Mouse (Mus musculus): Measurements from ENCODE around the gene Dtl. TPM values are rescaled to one million over a fixed set of nuclear protein-coding genes. Genes with fewer than 3 reads are reported as not detected.

Dtl gene
- polyA plus RNA-seq, 1 experiment from 2014 or later = 60.7 TPM

DNA sequence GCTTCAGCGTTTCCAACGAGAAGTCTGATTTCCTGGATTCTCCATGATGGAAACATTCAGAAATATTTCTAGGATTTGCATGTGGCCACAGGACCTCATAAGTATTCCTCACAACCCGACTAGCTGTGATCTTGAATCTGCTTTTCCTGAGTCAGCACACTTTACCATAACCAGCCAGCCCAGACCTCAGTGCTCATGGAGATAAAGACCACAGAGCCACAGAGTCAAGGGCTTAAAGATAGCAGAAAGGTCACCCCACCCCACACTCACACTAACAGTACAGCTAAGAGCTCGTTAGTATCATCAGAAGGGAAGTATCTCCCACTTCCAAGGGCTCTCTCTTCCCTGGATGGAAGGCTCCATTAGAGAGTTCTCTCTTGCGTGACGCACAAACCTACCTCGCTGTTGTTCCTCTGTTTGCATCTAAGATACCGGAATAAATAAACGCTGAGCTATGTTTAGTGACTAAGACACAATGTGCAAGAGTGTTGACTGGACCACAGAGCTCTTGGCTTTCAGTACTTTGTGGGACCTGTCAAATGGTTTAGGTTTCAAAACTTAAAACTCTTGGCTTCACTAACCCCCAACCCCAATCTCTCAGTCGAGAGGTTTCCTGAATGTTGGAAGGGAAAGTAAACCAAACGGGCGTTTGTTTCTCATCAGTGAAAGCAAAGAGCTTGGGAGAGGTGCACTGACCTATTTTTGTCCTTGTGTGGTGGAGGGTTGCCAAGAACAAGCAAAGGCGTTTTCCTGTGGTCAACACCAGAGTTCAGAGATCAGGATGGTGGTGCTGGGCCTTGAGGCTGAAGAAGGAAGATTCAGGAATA lies 81.7 kb downstream of the Dtl start:
- H3K4me1 ChIP-seq = peaks cover 6% of the 10 kb centered on the region; the same call in 1 of the 2 replicates
- no peaks in the 10 kb centered on the region for H3K36me3 ChIP-seq
- no peaks in the 10 kb centered on the region for H3K9me3 ChIP-seq
- H3K27ac ChIP-seq (replicated peaks) = no peak overlapping the region
- no peak overlapping the region for H3K4me2 ChIP-seq (replicated peaks)
- no peak overlapping the region for H3K4me3 ChIP-seq
- no peak overlapping the region for H3K9ac ChIP-seq (replicated peaks)
- WGBS = 86% methylated on average over 13 of the region's 13 CpGs
- H3K27me3 ChIP-seq = no peaks in the 10 kb centered on the region
- ATAC-seq (ENCODE audit: low FRiP score, low read depth) = no peak

DNA sequence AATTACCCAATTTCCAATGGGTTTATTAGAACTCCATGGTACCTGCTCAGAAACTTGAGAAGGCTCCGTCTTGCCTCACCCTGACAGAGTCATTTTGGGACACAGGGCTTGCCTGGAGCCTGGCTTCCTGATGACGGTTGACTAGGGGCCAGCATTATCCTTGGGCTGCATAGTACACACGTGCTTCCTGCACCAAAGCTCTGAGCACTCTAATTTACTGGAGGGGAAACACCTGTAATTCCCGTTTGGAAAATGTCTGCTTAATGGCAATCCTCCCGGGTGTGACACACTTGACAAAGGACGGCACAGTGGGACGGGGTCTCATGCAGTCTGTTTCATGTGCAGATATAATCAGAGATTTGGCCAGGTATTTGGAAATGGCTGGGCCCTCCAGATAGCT lies 84.9 kb downstream of the Dtl start:
- no peak overlapping the region for H3K9ac ChIP-seq (replicated peaks)
- H3K4me1 ChIP-seq = peaks cover 6% of the 10 kb centered on the region; the same call in 1 of the 2 replicates
- no peak overlapping the region for H3K27ac ChIP-seq (replicated peaks)
- no peaks in the 10 kb centered on the region for H3K36me3 ChIP-seq
- WGBS = 81% methylated on average over 7 of the region's 7 CpGs
- ATAC-seq (ENCODE audit: low FRiP score, low read depth) = no peak
- no peaks in the 10 kb centered on the region for H3K9me3 ChIP-seq
- H3K4me3 ChIP-seq = no peak overlapping the region
- H3K27me3 ChIP-seq = no peaks in the 10 kb centered on the region
- no peak overlapping the region for H3K4me2 ChIP-seq (replicated peaks)

Other genes with a start within 250 kb of the Dtl start
- gene Tmem206, start 249.6 kb downstream of the Dtl start, polyA plus RNA-seq (2016; fragmentation: Nextera tagmentation; extraction: Ambion mirVana) = 39.3 and 39.6 TPM in 2 replicates
- gene Ppp2r5a, start 172.3 kb downstream of the Dtl start, polyA plus RNA-seq (2016; fragmentation: Nextera tagmentation; extraction: Ambion mirVana) = 11.3 and 12.3 TPM in 2 replicates
- gene Ints7, start 92 bp upstream of the Dtl start, polyA plus RNA-seq (2016; fragmentation: Nextera tagmentation; extraction: Ambion mirVana) = 68.4 and 75.1 TPM in 2 replicates
- 37.7 and 37.9 TPM in 2 replicates for gene Lpgat1, start 142.3 kb upstream of the Dtl start, polyA plus RNA-seq (2016; fragmentation: Nextera tagmentation; extraction: Ambion mirVana)
- 44.2 and 45.8 TPM in 2 replicates for gene Nek2, start 245.9 kb upstream of the Dtl start, polyA plus RNA-seq (2016; fragmentation: Nextera tagmentation; extraction: Ambion mirVana)

Data from midbrain, embryonic 12.5 days (tissue).